ENCODE assay signal across 31 mouse cellular contexts in genomic region chr13:110895349-110895748, GRCm38 (mm10).
A peak's percentile ranks its signal among the peaks of the same experiment; 100 is the strongest.
DNase-seq lines count a peak whose midpoint lies in the region; ATAC-seq and TF ChIP-seq lines count a peak whose summit lies in the region.
"Had no signal": no experiment of that assay in that cellular context is flagged by ENCODE, and none has a peak within 500 bp of the region (broad histone marks: within the 10 kb centered on the region; RNA-seq: fewer than 3 reads in every experiment).

No protein-coding gene starts in this region.

- H3K4me2 ChIP-seq in heart, postnatal 0 days (ENCODE audit: low read depth, low read length) = no peak overlapping the region
- H3K4me2 ChIP-seq in heart, embryonic 11.5 days = no peak overlapping the region
- no peak overlapping the region for H3K4me2 ChIP-seq in lung, embryonic 16.5 days (ENCODE audit: low read depth, low read length)
- 0 out of 2 replicates have a peak overlapping the region, but pooled peaks have one; percentile 11 for H3K4me2 ChIP-seq in limb, embryonic 12.5 days
- H3K4me2 ChIP-seq: embryonic facial prominence, embryonic 13.5 days; forebrain, embryonic 12.5 days; heart, embryonic 12.5 days; intestine, embryonic 15.5 days; liver, embryonic 15.5 days; midbrain, embryonic 12.5 days; neural tube, embryonic 12.5 days had no signal

- H3K9ac ChIP-seq in heart, postnatal 0 days (replicated peaks; ENCODE audit: low read depth, low read length) = no peak overlapping the region
- H3K9ac ChIP-seq in heart, embryonic 11.5 days (ENCODE audit: low read depth, low read length) = no peak overlapping the region
- no peak overlapping the region for H3K9ac ChIP-seq in lung, embryonic 16.5 days (ENCODE audit: low read length)
- no peak overlapping the region for H3K9ac ChIP-seq in limb, embryonic 12.5 days (replicated peaks)
- H3K9ac ChIP-seq: embryonic facial prominence, embryonic 13.5 days; forebrain, embryonic 12.5 days; forebrain, postnatal 0 days; heart, embryonic 12.5 days; intestine, embryonic 15.5 days; liver, embryonic 15.5 days; midbrain, embryonic 12.5 days; neural tube, embryonic 12.5 days had no signal

- H3K27ac ChIP-seq in heart, postnatal 0 days (ENCODE audit: low read depth) = no peak overlapping the region
- H3K27ac ChIP-seq in heart, embryonic 11.5 days (ENCODE audit: low read depth, low read length) = no peak overlapping the region
- H3K27ac ChIP-seq in lung, embryonic 16.5 days (ENCODE audit: low read length) = no peak overlapping the region
- H3K27ac ChIP-seq in limb, embryonic 12.5 days = peak overlapping the region; percentile 50
- H3K27ac ChIP-seq: embryonic facial prominence, embryonic 13.5 days; forebrain, embryonic 12.5 days; hindbrain, postnatal 0 days; intestine, embryonic 15.5 days; kidney, postnatal 0 days; left cerebral cortex, adult 2 months; liver, embryonic 15.5 days; midbrain, embryonic 12.5 days; neural tube, embryonic 12.5 days had no signal

- no peak overlapping the region for H3K4me3 ChIP-seq in heart, postnatal 0 days (ENCODE audit: low read depth, low read length)
- no peak overlapping the region for H3K4me3 ChIP-seq in heart, embryonic 11.5 days (ENCODE audit: low read depth, low read length)
- H3K4me3 ChIP-seq in lung, embryonic 16.5 days (ENCODE audit: low read length) = no peak overlapping the region
- H3K4me3 ChIP-seq in limb, embryonic 12.5 days (replicated peaks) = no peak overlapping the region
- H3K4me3 ChIP-seq: embryonic facial prominence, embryonic 13.5 days; forebrain, embryonic 12.5 days; heart, embryonic 12.5 days; intestine, embryonic 15.5 days; left cerebral cortex, adult 2 months; liver, embryonic 15.5 days; megakaryocyte, embryonic 14.5 days; midbrain, embryonic 12.5 days; myocyte; neural tube, embryonic 12.5 days had no signal

- no peaks in the 10 kb centered on the region for H3K9me3 ChIP-seq in heart, postnatal 0 days (replicated peaks; ENCODE audit: control insufficient read depth, low read length)
- no peaks in the 10 kb centered on the region for H3K9me3 ChIP-seq in heart, embryonic 11.5 days (replicated peaks; ENCODE audit: control insufficient read depth, low read length)
- no peaks in the 10 kb centered on the region for H3K9me3 ChIP-seq in lung, embryonic 16.5 days (ENCODE audit: control insufficient read depth, low read length)
- H3K9me3 ChIP-seq in limb, embryonic 12.5 days = no peaks in the 10 kb centered on the region
- H3K9me3 ChIP-seq: embryonic facial prominence, embryonic 13.5 days; forebrain, embryonic 12.5 days; heart, embryonic 12.5 days; intestine, embryonic 15.5 days; liver, embryonic 15.5 days; megakaryocyte, embryonic 14.5 days; midbrain, embryonic 12.5 days; neural tube, embryonic 12.5 days had no signal

- TF ChIP-seq CTCF in heart, postnatal 0 days (IDR thresholded peaks at IDR 0.05; ENCODE audit: low read depth) = no peak

- H3K4me1 ChIP-seq in heart, postnatal 0 days (ENCODE audit: control insufficient read depth, insufficient read depth) = no peaks in the 10 kb centered on the region
- H3K4me1 ChIP-seq in heart, embryonic 11.5 days (ENCODE audit: control insufficient read depth, insufficient read depth, low read length) = peaks cover 5% of the 10 kb centered on the region
- peaks cover 16% of the 10 kb centered on the region for H3K4me1 ChIP-seq in lung, embryonic 16.5 days (replicated peaks; ENCODE audit: control insufficient read depth, insufficient read depth, low read length)
- peaks cover 25% of the 10 kb centered on the region for H3K4me1 ChIP-seq in limb, embryonic 12.5 days (replicated peaks)
- H3K4me1 ChIP-seq: intestine, embryonic 15.5 days; liver, embryonic 15.5 days; midbrain, embryonic 12.5 days; neural tube, embryonic 12.5 days had no signal

- DNase-seq in heart, postnatal 0 days (ENCODE audit: low spot score) = peak; percentile 39
- no peak for DNase-seq in lung, postnatal 36 days
- no peak for DNase-seq in layer of hippocampus, adult 9-10 months (ENCODE audit: low spot score)
- DNase-seq in layer of hippocampus, postnatal 25 days (ENCODE audit: extremely low spot score in 1 of 2, low spot score in 1 of 2) = no peak
- DNase-seq: adrenal gland, postnatal 14 days; cerebellum, adult 11 months; cerebellum, adult 9-10 months; cerebellum, postnatal 36 days; embryo, embryonic 11 days; forebrain, postnatal 0 days; gastrocnemius, postnatal 10 days; heart, postnatal 10 days; kidney, adult 2 months; lung, postnatal 14 days; thymus, adult 2 months; thymus, postnatal 36 days had no signal

- H3K27me3 ChIP-seq in heart, postnatal 0 days (ENCODE audit: control insufficient read depth, insufficient read depth, low read length) = no peaks in the 10 kb centered on the region
- H3K27me3 ChIP-seq in heart, embryonic 11.5 days (ENCODE audit: control insufficient read depth, insufficient read depth, low read length) = no peaks in the 10 kb centered on the region
- H3K27me3 ChIP-seq in lung, embryonic 16.5 days (ENCODE audit: control insufficient read depth, insufficient read depth, low read depth, low read length) = no peaks in the 10 kb centered on the region
- H3K27me3 ChIP-seq in limb, embryonic 12.5 days = no peaks in the 10 kb centered on the region
- H3K27me3 ChIP-seq: embryonic facial prominence, embryonic 13.5 days; forebrain, embryonic 12.5 days; heart, embryonic 12.5 days; intestine, embryonic 15.5 days; liver, embryonic 15.5 days; midbrain, embryonic 12.5 days; neural tube, embryonic 12.5 days had no signal

- no peak for TF ChIP-seq EP300 in heart, postnatal 0 days (IDR thresholded peaks at IDR 0.05; ENCODE audit: low read depth)

- 40% methylated on average over 6 of the region's 6 CpGs for WGBS in heart, postnatal 0 days
- WGBS in heart, embryonic 11.5 days (ENCODE audit: insufficient replicate concordance) = 47% methylated on average over 6 of the region's 6 CpGs
- WGBS in lung, embryonic 16.5 days = 53% methylated on average over 6 of the region's 6 CpGs
- WGBS in limb, embryonic 12.5 days = 50% methylated on average over 6 of the region's 6 CpGs

- peak; percentile 27; the same call in 1 of the 2 replicates for ATAC-seq in heart, postnatal 0 days (ENCODE audit: insufficient read depth, low read depth)
- no peak; the same call in 1 of the 2 replicates for ATAC-seq in heart, embryonic 11.5 days (replicated peaks; ENCODE audit: insufficient number of reproducible peaks, low FRiP score, low TSS enrichment)
- ATAC-seq in lung, embryonic 16.5 days (ENCODE audit: low read depth) = 0 out of 2 replicates have a peak, but pooled peaks have one; percentile 21
- ATAC-seq in limb, embryonic 12.5 days (ENCODE audit: insufficient number of reproducible peaks, insufficient read depth, low FRiP score, low TSS enrichment, low read depth) = 0 out of 2 replicates have a peak, but pooled peaks have one; percentile 32
- ATAC-seq: forebrain, postnatal 0 days; hindbrain, postnatal 0 days; intestine, embryonic 15.5 days had no signal

- H3K36me3 ChIP-seq in heart, postnatal 0 days (replicated peaks; ENCODE audit: control insufficient read depth, insufficient read depth, low read length) = no peaks in the 10 kb centered on the region
- no peaks in the 10 kb centered on the region for H3K36me3 ChIP-seq in heart, embryonic 11.5 days (ENCODE audit: control insufficient read depth, insufficient read depth, low read length)
- no peaks in the 10 kb centered on the region for H3K36me3 ChIP-seq in lung, embryonic 16.5 days (ENCODE audit: control insufficient read depth, insufficient read depth, low read length)
- no peaks in the 10 kb centered on the region for H3K36me3 ChIP-seq in limb, embryonic 12.5 days
- H3K36me3 ChIP-seq: embryonic facial prominence, embryonic 13.5 days; forebrain, embryonic 12.5 days; heart, embryonic 12.5 days; intestine, embryonic 15.5 days; liver, embryonic 15.5 days; midbrain, embryonic 12.5 days; neural tube, embryonic 12.5 days had no signal
